8 mouse cellular contexts compared by ENCODE assay signal in the genomic region with DNA sequence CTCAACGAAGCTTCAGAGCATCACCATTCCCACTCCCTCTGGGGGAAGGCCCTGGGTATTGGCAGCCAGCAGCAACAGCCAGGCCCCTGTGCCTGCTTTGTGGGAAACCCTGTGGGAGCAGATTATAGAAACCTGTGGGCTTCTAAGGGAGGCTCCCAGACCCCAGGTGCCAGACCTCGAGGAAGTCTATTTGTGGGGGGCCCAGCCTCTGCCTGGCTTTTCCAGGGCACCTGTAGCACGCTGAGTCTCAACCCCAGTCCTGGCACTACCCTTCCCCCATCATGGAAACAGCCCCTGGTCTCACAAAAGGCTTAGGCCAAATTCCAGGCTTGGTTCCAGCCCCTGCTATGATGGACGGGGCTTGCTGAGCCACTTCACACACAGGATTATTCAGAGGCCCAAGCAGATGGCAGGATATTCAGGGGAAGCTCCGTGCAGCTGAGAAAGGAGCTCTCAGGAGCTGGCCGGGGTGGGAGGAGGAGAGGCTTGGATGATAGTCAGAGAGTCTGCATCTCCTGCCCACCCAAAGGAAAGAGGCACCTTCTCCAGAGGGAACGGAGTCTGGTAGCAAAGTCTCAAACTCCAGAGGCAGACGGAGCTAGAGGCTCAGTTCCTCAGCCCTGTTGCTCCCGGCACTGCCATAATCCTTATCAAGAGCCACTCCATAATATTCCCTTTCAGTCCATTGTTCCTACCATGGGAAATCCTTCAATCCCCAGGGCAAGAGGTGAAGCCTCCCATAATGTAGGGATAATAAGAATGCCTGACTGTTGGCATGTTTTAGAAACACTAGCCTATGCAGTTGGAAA. TPM values are rescaled to one million over a fixed set of nuclear protein-coding genes. Genes with fewer than 3 reads are reported as not detected.
DNase-seq lines count a peak whose midpoint lies in the region; ATAC-seq lines count a peak whose summit lies in the region.

No protein-coding gene starts in this region.

- H3K27me3 ChIP-seq in heart, embryonic 11.5 days (ENCODE audit: control insufficient read depth, insufficient read depth, low read length) = peaks cover 26% of the 10 kb centered on the region; the same call in 1 of the 2 replicates

- no peak overlapping the region for H3K4me2 ChIP-seq in heart, embryonic 11.5 days

- no peak for ATAC-seq in heart, embryonic 11.5 days (replicated peaks; ENCODE audit: insufficient number of reproducible peaks, low FRiP score, low TSS enrichment)

- H3K27ac ChIP-seq in heart, embryonic 11.5 days (ENCODE audit: low read depth, low read length) = no peak overlapping the region

- DNase-seq in heart, postnatal 4 days = peak; percentile 41
- no peak for DNase-seq in heart, adult 8-10 months (ENCODE audit: low spot score)
- peak; percentile 72 to 83 for DNase-seq in frontal cortex, adult 2 months (ENCODE audit: extremely low spot score in 1 of 2, low spot score in 1 of 2)
- DNase-seq in left cerebral cortex, postnatal 25 days (ENCODE audit: low spot score in 2 of 2) = peak; percentile 69 to 96
- DNase-seq in right cerebral cortex, postnatal 36 days (ENCODE audit: low spot score in 2 of 2) = peak; percentile 74 to 87
- DNase-seq in neural tube, embryonic 10.5 days (ENCODE audit: extremely low spot score, low spot score) = no peak
- DNase-seq in thymus, adult 18-20 months = no peak

- H3K9ac ChIP-seq in heart, embryonic 11.5 days (ENCODE audit: low read depth, low read length) = no peak overlapping the region

- H3K36me3 ChIP-seq in heart, embryonic 11.5 days (ENCODE audit: control insufficient read depth, insufficient read depth, low read length) = no peaks in the 10 kb centered on the region

- WGBS in heart, embryonic 11.5 days (ENCODE audit: insufficient replicate concordance) = 31% methylated on average over 9 of the region's 9 CpGs

- no peaks in the 10 kb centered on the region for H3K4me1 ChIP-seq in heart, embryonic 11.5 days (ENCODE audit: control insufficient read depth, insufficient read depth, low read length)

- H3K9me3 ChIP-seq in heart, embryonic 11.5 days (replicated peaks; ENCODE audit: control insufficient read depth, low read length) = no peaks in the 10 kb centered on the region

- intact Hi-C loops in left cerebral cortex, postnatal 25 days (cut with DNase I) = loop anchor here (2.0 kb wide), 1 partner anchor 31 kb away; no protein-coding TSS in a partner anchor

- H3K4me3 ChIP-seq in heart, embryonic 11.5 days (ENCODE audit: low read depth, low read length) = no peak overlapping the region

RNA-seq across cellular contexts. Expression of a gene that starts 32.7 kb away (rescaled TPM):
- 1 to 10 TPM; 2.3 to 3.2 TPM for total RNA-seq in heart, postnatal 4 days (2021)
- total RNA-seq in heart, adult 8-10 months (2022) = 1 to 10 TPM; 1.0 to 1.6 (median 1.5) TPM
- 42.8 and 49.5 TPM in 2 replicates for polyA plus RNA-seq in frontal cortex, adult 2 months (2012; rRNA removed)
- total RNA-seq in left cerebral cortex, postnatal 25 days (2021) = 10 to 100 TPM; 46.6 to 46.9 TPM
- polyA plus RNA-seq in heart, embryonic 11.5 days (2014; fragmentation: Nextera tagmentation; extraction: Ambion mirVana) = 0.34 and 0.66 TPM in 2 replicates

Comparison
In these comparisons a context has a peak if more than half of its experiments do, and no peak if none do; other contexts are left out.
1. DNase-seq: peak in heart, postnatal 4 days (single experiment), frontal cortex, adult 2 months (2 of 2), left cerebral cortex, postnatal 25 days (2 of 2) and right cerebral cortex, postnatal 36 days (2 of 2); none in heart, adult 8-10 months (single experiment), neural tube, embryonic 10.5 days (single experiment) and thymus, adult 18-20 months (0 of 2).
2. RNA of a gene that starts 32.7 kb away (total RNA-seq): 46.6 to 46.9 TPM in left cerebral cortex, postnatal 25 days; 2.3 to 3.2 TPM in heart, postnatal 4 days and 1.0 to 1.6 TPM in heart, adult 8-10 months; every median in the first group is over 10 times any median in the second.